Mouse (Mus musculus) c-Kit-positive CD71-negative TER-119-negative erythroid progenitor cells, embryonic 14.5 days (primary cell): ENCODE measurements at regions not wholly inside any gene's neighbourhood (a gene's known extent, or its start where the extent isn't known, plus 50 kb on each side); places are given as distances from the start of the nearest gene placed in this dataset.

Experiments
- DNase-seq: peaks from one replicate; pipeline ENCODE4 v3.0.0-alpha.2; 2013; ENCODE audit warnings: low read depth

- no peak for DNase-seq
Observed at GRCm38 (mm10) chr2:8291357-8291756, 782.0 kb upstream of the Celf2 start.

GRCm38 (mm10) chr2:8287403-8287802 lies 778.0 kb upstream of the Celf2 start:
- no peak for DNase-seq

GRCm38 (mm10) chr2:8276127-8276773 lies 766.9 kb upstream of the Celf2 start:
- DNase-seq: no peak
